Mouse (Mus musculus): ENCODE data around the gene Fgd4. TPM values are rescaled to one million over a fixed set of nuclear protein-coding genes. Genes with fewer than 3 reads are reported as not detected.
"Not testable (repeated sequence)": the region's sequence is repeated elsewhere in the genome, so short reads cannot be mapped to it uniquely, and the experiment has no call there.

The Fgd4 gene
- polyA plus RNA-seq, 1 experiment, result not detected

DNA sequence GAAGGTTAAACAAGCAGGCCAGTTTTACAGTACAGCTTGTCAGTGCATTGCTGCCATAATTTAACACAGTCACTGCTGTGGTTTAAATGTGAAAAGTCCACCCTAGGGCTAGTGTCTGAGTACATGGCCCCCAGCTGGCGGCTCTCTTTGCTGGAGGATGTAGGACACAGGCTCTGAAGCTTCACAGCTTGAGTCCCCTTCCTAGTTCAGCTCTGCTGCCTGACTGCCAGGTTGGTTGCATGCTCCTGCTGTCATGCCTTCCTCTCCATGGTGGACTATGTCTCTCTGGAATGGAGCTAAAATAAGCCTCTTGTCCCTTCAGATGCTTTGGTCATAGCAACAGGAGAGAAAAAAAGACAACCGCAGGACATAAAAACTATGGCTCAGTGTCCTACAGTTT is 46.3 kb downstream of the Fgd4 start:
- Histone ChIP-seq H3K27ac (ENCODE audit: insufficient read depth, low read depth, low read length) (no peak overlapping the region), H3K4me1 (ENCODE audit: control insufficient read depth, insufficient read depth, low read length) (peaks cover 3% of the 10 kb centered on the region), H3K4me3 (ENCODE audit: insufficient read depth, low read depth, low read length) (no peak overlapping the region)
- 48% methylated on average over 2 of the region's 2 CpGs for WGBS
- no peak for TF ChIP-seq CTCF (IDR thresholded peaks at IDR 0.05; ENCODE audit: insufficient read depth, low read depth, low read length)
- TF ChIP-seq POLR2A (IDR thresholded peaks at IDR 0.05; ENCODE audit: insufficient read depth, low read depth, low read length), result no peak

DNA sequence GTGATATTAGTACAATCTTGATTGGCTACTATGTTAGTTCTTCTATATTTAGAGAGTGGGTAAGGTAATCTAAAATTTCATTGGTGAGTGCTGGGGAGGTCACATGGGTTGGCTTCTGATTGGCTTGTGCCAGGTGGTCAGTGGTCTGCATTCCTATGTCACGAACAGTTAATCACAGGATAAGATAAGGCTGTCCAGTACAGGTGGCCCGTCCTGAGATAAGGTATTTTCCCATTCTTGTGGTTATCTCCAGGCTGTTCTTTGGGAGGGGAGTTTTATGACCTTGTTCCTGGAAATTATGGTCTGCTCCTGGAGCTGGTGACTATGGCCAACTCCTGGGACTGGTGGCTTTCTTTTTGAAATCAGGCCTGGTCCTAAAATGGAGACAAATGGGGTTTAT is 48.2 kb downstream of the Fgd4 start:
- Histone ChIP-seq H3K4me3 (ENCODE audit: insufficient read depth, low read depth, low read length) (no peak overlapping the region), H3K27ac (ENCODE audit: insufficient read depth, low read depth, low read length) (no peak overlapping the region), H3K4me1 (ENCODE audit: control insufficient read depth, insufficient read depth, low read length) (peaks cover 5% of the 10 kb centered on the region)
- 96% methylated on average over 2 of the region's 2 CpGs for WGBS
- no peak for TF ChIP-seq CTCF (IDR thresholded peaks at IDR 0.05; ENCODE audit: insufficient read depth, low read depth, low read length)
- no peak for TF ChIP-seq POLR2A (IDR thresholded peaks at IDR 0.05; ENCODE audit: insufficient read depth, low read depth, low read length)

DNA sequence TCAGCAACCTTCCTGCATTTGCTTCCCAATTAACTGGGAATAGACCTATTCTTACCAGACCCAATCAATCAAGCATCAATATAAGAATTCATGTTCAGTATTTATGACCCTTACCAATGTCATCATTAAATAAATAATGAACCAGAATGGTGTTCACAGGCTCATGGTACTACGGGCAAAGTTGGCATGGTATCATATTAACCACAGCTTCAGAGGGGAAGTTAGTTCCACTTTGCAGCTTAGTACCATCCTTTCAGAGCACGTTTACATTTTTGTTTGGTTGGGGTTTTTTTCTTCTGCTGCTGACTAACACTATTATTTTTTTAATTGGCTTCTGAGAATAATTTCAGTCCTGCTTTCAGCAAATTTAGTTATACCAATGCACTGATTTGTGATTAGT is 51.2 kb downstream of the Fgd4 start:
- TF ChIP-seq POLR2A (IDR thresholded peaks at IDR 0.05; ENCODE audit: insufficient read depth, low read depth, low read length) (no peak), CTCF (IDR thresholded peaks at IDR 0.05; ENCODE audit: insufficient read depth, low read depth, low read length) (no peak)
- Histone ChIP-seq H3K4me3 (ENCODE audit: insufficient read depth, low read depth, low read length) (no peak overlapping the region), H3K27ac (ENCODE audit: insufficient read depth, low read depth, low read length) (no peak overlapping the region), H3K4me1 (ENCODE audit: control insufficient read depth, insufficient read depth, low read length) (peaks cover 9% of the 10 kb centered on the region)
- 41% methylated on average over 2 of the region's 2 CpGs for WGBS

DNA sequence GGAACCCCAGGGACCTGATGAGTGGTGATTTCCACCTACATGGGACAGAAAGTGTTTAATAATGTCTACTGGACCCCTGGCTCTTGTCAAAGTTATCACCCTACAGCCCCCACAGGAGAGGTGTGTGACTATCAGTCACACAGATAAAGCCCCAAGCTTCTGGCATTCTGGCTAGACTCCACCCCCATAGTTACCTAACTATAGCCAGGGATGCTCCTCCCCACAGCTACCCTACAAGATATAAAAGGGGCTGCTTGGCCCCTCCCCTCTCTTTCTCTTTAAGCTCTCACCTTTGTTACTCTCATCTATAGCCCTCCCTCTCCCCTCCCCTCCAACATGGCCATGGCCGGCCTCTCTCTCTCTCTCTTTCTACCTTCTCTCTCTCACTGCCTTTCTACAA is 53.7 kb downstream of the Fgd4 start:
- Histone ChIP-seq H3K4me3 (ENCODE audit: insufficient read depth, low read depth, low read length) (no peak overlapping the region), H3K4me1 (ENCODE audit: control insufficient read depth, insufficient read depth, low read length) (peaks cover 7% of the 10 kb centered on the region; the same call in 1 of the 2 replicates), H3K27ac (ENCODE audit: insufficient read depth, low read depth, low read length) (no peak overlapping the region)
- 41% methylated on average over 1 of the region's 1 CpGs for WGBS
- no peak for TF ChIP-seq CTCF (IDR thresholded peaks at IDR 0.05; ENCODE audit: insufficient read depth, low read depth, low read length)
- no peak for TF ChIP-seq POLR2A (IDR thresholded peaks at IDR 0.05; ENCODE audit: insufficient read depth, low read depth, low read length)

DNA sequence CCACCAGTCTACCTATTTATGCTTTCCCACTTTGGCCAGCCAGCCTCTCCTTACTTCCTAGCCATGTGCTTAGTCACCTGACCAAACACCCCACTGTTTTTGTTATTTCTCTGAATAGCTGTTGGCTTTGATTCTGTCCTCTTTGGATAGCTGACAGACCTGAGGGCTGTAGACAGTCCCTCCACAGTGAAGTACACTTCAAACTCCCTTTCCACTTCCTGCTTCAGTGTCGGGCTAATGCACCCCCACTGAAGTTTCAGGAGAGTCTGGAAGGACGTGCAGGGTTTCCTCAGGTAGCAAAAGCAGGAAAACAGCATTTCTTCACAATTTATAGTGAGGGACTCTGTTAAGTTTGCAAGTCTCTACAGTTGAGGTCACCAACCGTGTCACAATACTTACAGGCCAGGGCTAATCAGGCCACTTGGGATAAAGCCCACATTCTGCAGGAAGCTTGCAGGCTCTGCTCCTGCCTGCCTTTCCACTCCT is 57.4 kb downstream of the Fgd4 start:
- Histone ChIP-seq H3K27ac (ENCODE audit: insufficient read depth, low read depth, low read length) (no peak overlapping the region), H3K4me3 (ENCODE audit: insufficient read depth, low read depth, low read length) (no peak overlapping the region), H3K4me1 (ENCODE audit: control insufficient read depth, insufficient read depth, low read length) (peaks cover 11% of the 10 kb centered on the region; the same call in 1 of the 2 replicates)
- TF ChIP-seq CTCF (IDR thresholded peaks at IDR 0.05; ENCODE audit: insufficient read depth, low read depth, low read length) (no peak), POLR2A (IDR thresholded peaks at IDR 0.05; ENCODE audit: insufficient read depth, low read depth, low read length) (no peak)
- 29% methylated on average over 3 of the region's 3 CpGs for WGBS

DNA sequence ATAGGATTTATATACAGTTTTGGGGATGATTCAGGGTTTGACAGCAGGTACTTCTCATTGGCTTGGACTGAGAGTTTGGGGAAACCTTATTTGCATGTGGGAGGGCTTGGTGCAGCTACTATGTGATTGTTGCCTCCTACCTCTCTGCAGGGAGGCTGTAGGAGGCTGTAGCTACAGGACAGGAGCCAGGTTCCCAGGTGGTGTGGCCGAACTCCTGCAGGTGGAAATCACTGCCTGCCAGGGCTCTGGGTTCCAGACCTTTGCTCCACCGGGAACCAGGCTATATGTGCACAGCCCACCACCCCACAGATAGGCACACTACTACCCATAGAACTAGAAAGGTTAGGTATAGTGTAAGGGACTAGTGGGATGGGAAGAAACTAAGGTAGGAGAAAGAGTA is 61.0 kb downstream of the Fgd4 start:
- not testable (repeated sequence) for H3K4me3 ChIP-seq (ENCODE audit: insufficient read depth, low read depth, low read length); H3K27ac ChIP-seq (ENCODE audit: insufficient read depth, low read depth, low read length); H3K4me1 ChIP-seq (ENCODE audit: control insufficient read depth, insufficient read depth, low read length)
- WGBS, result 75% methylated on average over 2 of the region's 2 CpGs

DNA sequence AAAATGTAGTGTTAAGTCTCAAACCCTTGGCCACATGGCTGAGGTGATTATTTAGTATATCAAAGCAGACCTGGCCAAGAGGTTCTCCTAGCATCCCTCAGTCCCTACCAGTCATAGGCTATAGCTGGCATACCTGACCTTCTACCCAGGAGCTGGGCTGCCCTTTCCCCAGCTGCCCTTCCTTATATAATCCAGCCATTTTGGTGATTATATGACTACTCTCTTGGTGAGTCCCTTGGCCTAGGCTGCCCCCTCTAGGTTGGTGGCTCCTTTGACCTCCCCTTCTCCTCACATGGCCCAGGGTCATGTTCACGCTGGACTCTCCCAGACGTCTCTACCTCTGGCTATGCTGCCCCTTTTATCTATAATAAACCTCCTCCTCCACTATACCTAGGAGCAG is 65.1 kb downstream of the Fgd4 start:
- Histone ChIP-seq H3K4me3 (ENCODE audit: insufficient read depth, low read depth, low read length) (no peak overlapping the region), H3K27ac (ENCODE audit: insufficient read depth, low read depth, low read length) (no peak overlapping the region), H3K4me1 (ENCODE audit: control insufficient read depth, insufficient read depth, low read length) (peaks cover 3% of the 10 kb centered on the region; the same call in 1 of the 2 replicates)
- no peak for TF ChIP-seq POLR2A (IDR thresholded peaks at IDR 0.05; ENCODE audit: insufficient read depth, low read depth, low read length)
- no peak for TF ChIP-seq CTCF (IDR thresholded peaks at IDR 0.05; ENCODE audit: insufficient read depth, low read depth, low read length)
- WGBS, result 68% methylated on average over 2 of the region's 2 CpGs

DNA sequence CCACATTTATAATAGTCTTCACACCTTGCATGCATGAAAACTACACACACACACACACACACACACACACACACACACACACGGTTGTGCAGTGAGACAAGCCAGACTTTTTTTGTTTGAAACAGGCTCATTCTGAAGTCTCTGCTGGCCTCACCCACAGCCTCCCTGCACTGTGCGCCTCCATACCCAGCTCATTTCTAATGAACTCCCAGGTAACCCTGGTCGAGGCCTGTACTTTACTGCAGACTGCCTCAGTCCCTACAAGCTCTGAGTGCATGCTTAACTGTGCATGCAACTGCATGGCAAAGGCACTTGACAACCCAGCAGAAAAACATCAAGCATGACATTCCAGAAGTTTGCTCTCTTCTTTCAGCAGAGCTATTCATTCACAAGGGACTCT is 72.3 kb downstream of the Fgd4 start:
- 33% methylated on average over 3 of the region's 3 CpGs for WGBS
- TF ChIP-seq POLR2A (IDR thresholded peaks at IDR 0.05; ENCODE audit: insufficient read depth, low read depth, low read length) (no peak), CTCF (IDR thresholded peaks at IDR 0.05; ENCODE audit: insufficient read depth, low read depth, low read length) (no peak)
- H3K27ac ChIP-seq (ENCODE audit: insufficient read depth, low read depth, low read length), result no peak overlapping the region

DNA sequence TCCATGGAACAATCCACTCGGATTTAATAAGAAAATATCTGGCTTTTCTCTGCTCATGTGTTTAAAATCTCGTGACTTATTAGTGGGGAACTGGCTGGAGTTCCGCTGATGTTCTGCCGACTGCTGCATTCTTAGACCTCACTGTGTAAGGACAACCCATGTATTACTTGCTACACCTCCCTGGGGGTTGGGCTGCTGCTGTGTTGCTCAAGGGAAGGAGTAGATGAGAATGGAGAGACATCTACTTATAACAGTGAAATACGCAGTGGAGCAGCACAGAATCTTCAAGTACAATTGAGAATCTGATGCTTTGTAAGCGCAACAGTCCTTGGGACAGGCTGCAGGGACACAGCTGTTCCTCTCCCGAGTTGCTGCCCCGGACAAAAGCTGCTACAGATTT is 73.1 kb downstream of the Fgd4 start:
- H3K4me1 ChIP-seq (ENCODE audit: control insufficient read depth, insufficient read depth, low read length), result peaks cover 10% of the 10 kb centered on the region
- H3K27ac ChIP-seq (ENCODE audit: insufficient read depth, low read depth, low read length), result no peak overlapping the region
- TF ChIP-seq CTCF (IDR thresholded peaks at IDR 0.05; ENCODE audit: insufficient read depth, low read depth, low read length) (no peak), POLR2A (IDR thresholded peaks at IDR 0.05; ENCODE audit: insufficient read depth, low read depth, low read length) (no peak)
- H3K4me3 ChIP-seq (ENCODE audit: insufficient read depth, low read depth, low read length), result no peak overlapping the region
- WGBS, result 11% methylated on average over 8 of the region's 8 CpGs

More for the DNA sequence above, 72.3 kb downstream of the Fgd4 start:
- H3K4me1 ChIP-seq (ENCODE audit: control insufficient read depth, insufficient read depth, low read length), result peaks cover 10% of the 10 kb centered on the region
- H3K4me3 ChIP-seq (ENCODE audit: insufficient read depth, low read depth, low read length), result no peak overlapping the region

DNA sequence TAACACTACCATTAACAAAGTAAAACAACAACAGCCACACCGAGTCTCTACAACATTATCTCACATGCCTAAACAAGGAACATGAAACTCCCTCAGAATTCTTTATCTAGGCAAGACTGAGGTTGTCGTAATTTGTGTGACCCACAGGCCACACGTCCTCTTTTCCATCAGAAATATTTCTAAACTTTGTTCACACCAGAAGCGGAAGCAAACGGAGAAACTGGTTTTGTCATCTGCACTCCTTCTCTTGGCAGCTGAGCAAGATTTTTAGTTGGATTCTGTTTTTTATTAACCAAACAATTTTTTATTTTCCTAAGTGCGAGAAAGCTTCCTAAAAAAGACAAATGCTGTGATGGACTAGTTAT is 73.6 kb downstream of the Fgd4 start:
- WGBS, result 22% methylated on average over 6 of the region's 6 CpGs
- H3K4me3 ChIP-seq (ENCODE audit: insufficient read depth, low read depth, low read length), result no peak overlapping the region
- H3K27ac ChIP-seq (ENCODE audit: insufficient read depth, low read depth, low read length), result no peak overlapping the region
- peaks cover 10% of the 10 kb centered on the region for H3K4me1 ChIP-seq (ENCODE audit: control insufficient read depth, insufficient read depth, low read length)
- TF ChIP-seq CTCF (IDR thresholded peaks at IDR 0.05; ENCODE audit: insufficient read depth, low read depth, low read length) (no peak), POLR2A (IDR thresholded peaks at IDR 0.05; ENCODE audit: insufficient read depth, low read depth, low read length) (no peak)

Data from olfactory bulb, adult 2 months (tissue).